Mouse (Mus musculus): ENCODE data around the gene Plch2. TPM values are rescaled to one million over a fixed set of nuclear protein-coding genes. Genes with fewer than 3 reads are reported as not detected.

Plch2 gene
- polyA plus RNA-seq, 1 experiment from 2014 or later, result 4.6 TPM

DNA sequence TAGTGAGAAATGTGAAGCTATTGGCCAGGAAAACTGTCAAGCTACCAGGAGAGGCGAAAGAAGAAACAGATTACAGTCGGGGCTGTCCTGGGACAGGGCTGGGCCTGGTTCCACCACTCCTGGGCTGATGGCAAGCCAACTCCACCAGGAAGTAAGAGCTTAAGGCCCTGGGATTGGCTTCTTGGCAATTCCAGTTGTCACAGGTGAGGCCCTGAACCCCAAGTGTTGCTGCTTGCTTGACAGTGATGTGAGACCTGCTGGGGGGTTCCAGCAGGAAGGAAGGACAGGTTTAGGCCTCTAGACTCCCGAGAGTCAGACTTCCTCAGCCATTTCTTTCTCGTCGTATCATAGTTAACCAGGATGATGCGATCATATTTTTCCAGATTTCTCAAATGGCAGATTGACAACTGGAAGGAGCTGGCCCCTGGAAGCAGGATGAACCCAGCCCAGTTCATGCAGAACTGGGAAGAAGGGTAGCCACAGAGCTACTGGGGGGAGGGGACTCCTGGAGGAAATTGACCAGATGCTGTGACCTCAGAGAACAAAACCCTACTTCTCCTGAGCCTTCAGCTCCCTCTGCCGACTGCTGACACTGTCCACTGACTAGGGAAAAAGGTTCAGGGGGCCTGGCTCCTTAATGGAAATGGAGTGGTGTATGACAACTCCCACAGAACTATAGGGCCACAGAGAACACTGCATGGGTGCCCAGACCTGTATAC is 37.0 kb upstream of the Plch2 start:
- no peak for DNase-seq (ENCODE audit: low spot score)
- Histone ChIP-seq H3K36me3 (ENCODE audit: insufficient read depth, low read length) (no peaks in the 10 kb centered on the region), H3K9me3 (ENCODE audit: low read length) (no peaks in the 10 kb centered on the region), H3K27ac (ENCODE audit: low read length) (no peak overlapping the region), H3K9ac (replicated peaks; ENCODE audit: low read depth) (no peak overlapping the region), H3K4me2 (replicated peaks; ENCODE audit: low read depth, low read length) (no peak overlapping the region), H3K4me1 (ENCODE audit: insufficient read depth, low read depth, low read length) (no peaks in the 10 kb centered on the region), H3K4me3 (ENCODE audit: low read depth, low read length) (no peak overlapping the region), H3K27me3 (replicated peaks; ENCODE audit: insufficient read depth, low read length) (no peaks in the 10 kb centered on the region)
- ATAC-seq, result no peak
- no peak for TF ChIP-seq CTCF (IDR thresholded peaks at IDR 0.05)
- no peak for TF ChIP-seq EP300 (IDR thresholded peaks at IDR 0.05)
- 71% methylated on average over 7 of the region's 7 CpGs for WGBS

DNA sequence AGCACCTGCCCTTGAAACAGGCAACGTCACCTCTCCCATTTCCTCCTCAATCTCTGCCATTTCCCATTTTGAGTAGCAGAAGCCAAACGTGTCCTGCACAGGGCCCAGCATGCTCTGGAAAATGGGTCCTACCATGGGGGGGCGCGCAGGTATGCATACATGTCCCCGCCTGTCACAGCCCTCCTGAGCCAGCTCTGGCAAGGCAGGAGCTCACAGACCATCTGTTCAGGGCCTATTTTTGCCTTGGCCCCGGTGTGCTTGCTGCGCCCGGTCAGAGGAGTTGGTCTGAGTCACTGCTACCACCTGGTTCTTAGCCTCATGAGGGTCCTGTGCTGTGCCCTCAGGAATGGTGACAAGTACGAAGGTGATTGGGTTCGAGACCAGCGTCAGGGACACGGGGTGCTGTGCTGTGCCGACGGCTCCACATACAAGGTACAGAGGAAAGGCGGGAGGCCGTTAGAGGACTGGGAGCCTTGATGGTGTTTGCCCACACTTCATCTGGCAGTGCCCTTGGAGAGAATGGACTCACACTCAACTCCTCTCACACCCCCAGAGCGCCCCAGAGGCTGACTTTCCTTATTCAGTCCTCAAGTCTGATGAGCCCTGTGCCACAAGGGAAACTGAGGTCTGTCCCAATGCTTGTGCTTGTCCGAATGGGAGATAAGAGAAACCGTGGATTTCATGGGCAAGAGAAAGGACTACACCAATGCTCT is 36.3 kb upstream of the Plch2 start:
- no peak overlapping the region for H3K27ac ChIP-seq (ENCODE audit: low read length)
- H3K4me2 ChIP-seq (replicated peaks; ENCODE audit: low read depth, low read length), result no peak overlapping the region
- WGBS, result 91% methylated on average over 19 of the region's 19 CpGs
- H3K4me1 ChIP-seq (ENCODE audit: insufficient read depth, low read depth, low read length), result no peaks in the 10 kb centered on the region
- TF ChIP-seq CTCF (IDR thresholded peaks at IDR 0.05) (no peak), EP300 (IDR thresholded peaks at IDR 0.05) (no peak)
- no peaks in the 10 kb centered on the region for H3K27me3 ChIP-seq (replicated peaks; ENCODE audit: insufficient read depth, low read length)
- DNase-seq (ENCODE audit: low spot score) (no peak), ATAC-seq (no peak)
- no peaks in the 10 kb centered on the region for H3K36me3 ChIP-seq (ENCODE audit: insufficient read depth, low read length)
- no peak overlapping the region for H3K9ac ChIP-seq (replicated peaks; ENCODE audit: low read depth)
- H3K4me3 ChIP-seq (ENCODE audit: low read depth, low read length), result no peak overlapping the region
- no peaks in the 10 kb centered on the region for H3K9me3 ChIP-seq (ENCODE audit: low read length)

DNA sequence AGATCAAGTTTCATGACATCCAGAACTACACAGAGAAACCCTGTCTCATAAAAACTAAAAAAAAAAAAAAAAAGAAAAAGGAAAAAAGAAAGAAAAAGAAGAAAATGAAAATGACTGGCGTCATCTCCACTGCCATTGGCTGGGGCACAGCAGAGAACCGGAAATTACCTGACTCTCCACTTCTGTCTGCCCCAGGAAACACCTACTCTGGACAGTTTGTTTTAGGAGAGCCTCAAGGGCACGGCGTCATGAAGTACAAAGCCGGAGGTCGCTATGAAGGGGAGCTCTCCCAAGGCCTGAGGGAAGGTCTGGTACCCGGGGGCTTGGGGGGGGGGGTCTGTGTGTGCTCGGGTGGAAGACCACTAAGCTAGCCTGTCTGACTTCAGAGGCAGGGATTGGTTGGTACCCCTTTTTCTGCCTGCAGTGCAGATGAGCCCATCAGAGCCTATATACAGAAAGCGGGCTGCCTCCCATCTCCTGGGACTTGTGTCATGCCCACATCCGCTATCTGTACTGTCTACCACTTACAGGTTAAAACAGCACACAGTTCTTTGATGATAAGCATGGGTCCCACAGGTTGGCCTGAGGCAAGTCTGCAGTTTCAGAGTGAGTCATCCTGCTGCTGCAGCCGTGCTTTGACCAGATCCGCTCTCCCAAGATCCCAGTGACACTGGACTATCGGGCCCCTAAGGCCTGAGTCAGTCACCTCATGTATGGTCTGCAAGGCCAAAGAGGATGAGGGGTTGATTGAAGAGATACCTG is 34.3 kb upstream of the Plch2 start:
- WGBS, result 86% methylated on average over 13 of the region's 13 CpGs
- DNase-seq (ENCODE audit: low spot score), result no peak
- H3K4me2 ChIP-seq (replicated peaks; ENCODE audit: low read depth, low read length), result no peak overlapping the region
- TF ChIP-seq EP300 (IDR thresholded peaks at IDR 0.05) (no peak), CTCF (IDR thresholded peaks at IDR 0.05) (no peak)
- ATAC-seq, result no peak
- H3K36me3 ChIP-seq (ENCODE audit: insufficient read depth, low read length), result no peaks in the 10 kb centered on the region
- no peaks in the 10 kb centered on the region for H3K27me3 ChIP-seq (replicated peaks; ENCODE audit: insufficient read depth, low read length)
- H3K9ac ChIP-seq (replicated peaks; ENCODE audit: low read depth), result no peak overlapping the region
- H3K9me3 ChIP-seq (ENCODE audit: low read length), result no peaks in the 10 kb centered on the region
- no peak overlapping the region for H3K27ac ChIP-seq (ENCODE audit: low read length)
- H3K4me3 ChIP-seq (ENCODE audit: low read depth, low read length), result no peak overlapping the region
- H3K4me1 ChIP-seq (ENCODE audit: insufficient read depth, low read depth, low read length), result peaks cover 8% of the 10 kb centered on the region; the same call in 1 of the 2 replicates

GRCm38 (mm10) chr4:155090147-155090546 is 33.6 kb upstream of the Plch2 start:
- Histone ChIP-seq H3K27me3 (replicated peaks; ENCODE audit: insufficient read depth, low read length) (no peaks in the 10 kb centered on the region), H3K36me3 (ENCODE audit: insufficient read depth, low read length) (no peaks in the 10 kb centered on the region), H3K9me3 (ENCODE audit: low read length) (no peaks in the 10 kb centered on the region), H3K4me3 (ENCODE audit: low read depth, low read length) (no peak overlapping the region), H3K4me1 (ENCODE audit: insufficient read depth, low read depth, low read length) (peaks cover 11% of the 10 kb centered on the region), H3K27ac (ENCODE audit: low read length) (no peak overlapping the region), H3K4me2 (replicated peaks; ENCODE audit: low read depth, low read length) (no peak overlapping the region), H3K9ac (replicated peaks; ENCODE audit: low read depth) (no peak overlapping the region)
- ATAC-seq (no peak), DNase-seq (ENCODE audit: low spot score) (no peak)
- TF ChIP-seq EP300 (IDR thresholded peaks at IDR 0.05) (no peak), CTCF (IDR thresholded peaks at IDR 0.05) (no peak)
- WGBS, result 94% methylated on average over 4 of the region's 4 CpGs

- Histone ChIP-seq H3K36me3 (ENCODE audit: insufficient read depth, low read length) (no peaks in the 10 kb centered on the region), H3K9ac (replicated peaks; ENCODE audit: low read depth) (no peak overlapping the region), H3K27me3 (replicated peaks; ENCODE audit: insufficient read depth, low read length) (no peaks in the 10 kb centered on the region), H3K4me1 (ENCODE audit: insufficient read depth, low read depth, low read length) (peaks cover 18% of the 10 kb centered on the region), H3K9me3 (ENCODE audit: low read length) (no peaks in the 10 kb centered on the region), H3K4me2 (replicated peaks; ENCODE audit: low read depth, low read length) (no peak overlapping the region), H3K27ac (ENCODE audit: low read length) (no peak overlapping the region), H3K4me3 (ENCODE audit: low read depth, low read length) (no peak overlapping the region)
- ATAC-seq (no peak), DNase-seq (ENCODE audit: low spot score) (no peak)
- TF ChIP-seq EP300 (IDR thresholded peaks at IDR 0.05) (no peak), CTCF (IDR thresholded peaks at IDR 0.05) (no peak)
- 81% methylated on average over 5 of the region's 5 CpGs for WGBS
Measured at GRCm38 (mm10) chr4:155089241-155089640, 32.7 kb upstream of the Plch2 start.

All from lung, postnatal 0 days (tissue).